Mouse (Mus musculus): ENCODE measurements around the gene Fam214a. TPM values are rescaled to one million over a fixed set of nuclear protein-coding genes. Genes with fewer than 3 reads are reported as not detected.
A peak's percentile ranks its signal among the peaks of the same experiment; 100 is the strongest.

The Fam214a gene
- polyA plus RNA-seq, 1 experiment, result 29.9 TPM

DNA sequence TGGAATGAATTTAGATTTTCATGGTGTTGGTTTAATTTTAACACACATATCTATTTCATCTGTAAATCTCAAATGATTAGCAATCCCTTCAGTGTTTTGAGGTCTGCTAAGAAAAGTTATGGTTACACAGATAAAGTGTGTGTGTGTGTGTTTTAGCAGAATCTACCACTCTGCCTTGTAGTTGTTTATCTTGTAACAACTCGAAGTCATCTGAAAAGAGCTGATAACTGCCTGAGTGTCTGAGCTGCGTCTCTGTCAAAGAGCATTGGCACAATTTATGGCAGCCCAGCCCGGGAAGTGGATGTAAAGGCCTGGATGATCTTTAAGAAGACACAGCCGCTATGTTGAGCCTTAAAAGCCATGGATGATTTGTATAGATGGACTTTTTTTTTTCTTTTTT, 13.5 kb downstream of the Fam214a start:
- H3K4me1 ChIP-seq (ENCODE audit: control insufficient read depth, insufficient read depth, insufficient read length, low read length), result no peaks in the 10 kb centered on the region; the same call in 1 of the 2 replicates
- no peak overlapping the region for H3K27ac ChIP-seq (replicated peaks; ENCODE audit: low read depth, low read length)
- H3K4me3 ChIP-seq (ENCODE audit: insufficient read depth, low read depth, low read length), result no peak overlapping the region

DNA sequence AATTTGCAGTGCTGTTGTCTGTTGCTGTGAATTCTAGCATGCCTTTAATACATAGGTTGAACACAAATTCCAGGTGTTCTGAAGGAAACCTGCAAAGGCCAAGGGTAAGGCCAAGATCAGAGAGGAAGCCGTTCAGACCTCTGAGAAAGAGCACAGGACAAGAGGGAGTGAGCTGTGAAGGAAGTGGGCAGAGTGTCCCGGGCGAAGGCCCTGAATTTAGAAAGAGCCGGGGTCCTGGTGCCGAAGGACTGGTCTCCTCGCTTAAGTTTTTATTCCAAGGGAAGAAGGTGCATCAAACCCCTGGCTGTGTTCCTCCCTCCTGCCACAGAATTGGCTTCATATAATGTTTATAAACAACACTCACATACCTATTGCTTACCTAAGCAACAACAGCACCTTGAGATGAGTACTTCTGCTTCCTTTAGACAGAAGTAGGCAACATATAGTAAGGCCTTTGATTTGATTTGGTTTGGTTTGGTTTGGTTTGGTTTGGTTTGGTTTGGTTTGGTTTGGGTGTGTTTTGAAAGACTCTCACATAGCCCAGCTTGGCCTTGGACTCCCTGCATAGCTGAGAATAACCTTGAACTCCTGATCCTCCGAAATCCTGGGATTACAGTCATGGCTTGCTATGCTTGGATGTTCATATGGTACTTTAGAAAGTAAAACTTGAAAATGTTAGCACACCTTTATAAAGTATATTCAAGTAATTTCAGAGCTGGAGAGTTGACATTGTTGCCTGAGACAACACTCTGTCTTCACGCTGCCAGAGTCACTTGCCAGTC, 16.2 kb downstream of the Fam214a start:
- H3K4me3 ChIP-seq (ENCODE audit: insufficient read depth, low read depth, low read length), result no peak overlapping the region
- H3K4me1 ChIP-seq (ENCODE audit: control insufficient read depth, insufficient read depth, insufficient read length, low read length), result peaks cover 4% of the 10 kb centered on the region
- H3K27ac ChIP-seq (replicated peaks; ENCODE audit: low read depth, low read length), result no peak overlapping the region; the same call in 1 of the 2 replicates

DNA sequence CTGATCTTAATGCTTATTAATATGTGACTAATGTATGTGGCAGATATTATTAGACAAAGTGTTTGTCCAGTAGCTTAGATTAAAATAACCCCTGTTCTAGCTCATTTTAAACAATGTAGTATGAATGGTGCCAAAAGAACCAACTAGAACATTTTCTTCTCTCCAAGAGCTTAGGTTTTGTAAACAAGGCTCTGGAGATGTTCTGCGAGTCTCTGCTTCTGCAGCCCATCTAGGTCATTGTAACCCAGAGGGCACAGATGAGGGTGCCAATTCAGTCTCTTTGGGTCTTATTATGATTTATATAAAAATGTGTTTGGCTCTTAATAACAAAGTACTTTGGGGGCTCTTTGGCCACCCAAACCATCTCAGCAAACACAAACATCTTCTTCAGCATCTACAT, 17.9 kb downstream of the Fam214a start:
- Histone ChIP-seq H3K4me3 (ENCODE audit: insufficient read depth, low read depth, low read length) (no peak overlapping the region), H3K4me1 (ENCODE audit: control insufficient read depth, insufficient read depth, insufficient read length, low read length) (peaks cover 14% of the 10 kb centered on the region), H3K27ac (replicated peaks; ENCODE audit: low read depth, low read length) (peak overlapping the region; percentile 54)

DNA sequence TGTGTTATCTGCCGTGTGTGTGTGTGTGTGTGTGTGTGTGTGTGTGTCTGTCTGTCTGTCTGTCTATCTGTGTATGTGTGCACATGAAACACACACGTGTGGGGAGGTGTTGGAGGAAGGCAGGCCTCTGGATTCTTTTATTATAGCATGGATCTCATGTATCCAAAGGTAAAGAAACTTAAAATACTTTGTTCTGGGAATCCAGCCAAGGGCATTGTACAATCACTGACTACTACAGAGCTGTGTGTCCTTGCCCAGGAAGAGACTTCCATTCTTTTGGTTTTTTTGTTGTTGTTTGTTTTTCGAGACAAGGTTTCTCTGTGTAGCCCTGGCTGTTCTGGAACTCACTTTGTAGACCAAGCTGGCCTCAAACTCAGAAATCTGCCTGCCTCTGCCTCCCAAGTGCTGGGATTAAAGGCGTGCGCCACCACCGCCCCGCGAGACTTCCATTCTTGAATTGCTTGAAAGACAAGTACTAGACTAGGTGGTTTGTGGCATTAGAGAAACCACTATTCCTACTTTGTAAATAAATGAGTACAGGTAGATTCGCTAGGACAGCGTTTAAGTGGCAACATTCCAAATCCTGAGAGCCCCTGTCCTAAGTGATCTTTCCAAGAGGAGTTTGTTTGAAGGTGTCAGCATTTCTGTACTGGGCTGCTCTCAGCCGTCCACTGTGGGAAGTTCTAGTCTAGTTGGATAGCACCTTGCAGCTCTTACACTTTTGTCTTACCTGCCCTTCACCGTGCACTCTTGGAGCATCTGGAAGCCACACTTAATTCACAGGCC, 18.7 kb downstream of the Fam214a start:
- no peak overlapping the region for H3K4me3 ChIP-seq (ENCODE audit: insufficient read depth, low read depth, low read length)
- 0 out of 2 replicates have a peak overlapping the region, but pooled peaks have one; percentile 13 for H3K27ac ChIP-seq (replicated peaks; ENCODE audit: low read depth, low read length)
- H3K4me1 ChIP-seq (ENCODE audit: control insufficient read depth, insufficient read depth, insufficient read length, low read length), result peaks cover 14% of the 10 kb centered on the region

DNA sequence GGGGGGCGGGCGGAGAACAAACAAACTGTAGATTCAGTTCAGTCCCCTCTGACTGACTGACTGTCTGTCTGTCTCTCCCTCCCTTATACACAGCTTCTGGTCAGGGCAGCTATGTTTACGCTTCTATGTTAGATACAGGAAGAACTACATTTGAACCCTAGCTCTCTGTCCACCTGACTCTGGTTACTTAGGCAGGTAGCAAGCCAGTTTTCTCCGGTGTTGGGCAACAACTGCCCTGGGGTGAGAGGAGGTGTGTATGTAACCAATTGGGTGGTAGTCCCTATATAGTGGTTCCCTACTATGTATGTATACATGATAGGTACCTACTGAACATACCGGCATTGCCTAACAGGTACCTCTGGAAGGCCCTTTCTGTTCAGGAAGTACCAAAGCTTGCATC, 20.1 kb downstream of the Fam214a start:
- Histone ChIP-seq H3K4me3 (ENCODE audit: insufficient read depth, low read depth, low read length) (no peak overlapping the region), H3K27ac (replicated peaks; ENCODE audit: low read depth, low read length) (no peak overlapping the region), H3K4me1 (ENCODE audit: control insufficient read depth, insufficient read depth, insufficient read length, low read length) (peaks cover 15% of the 10 kb centered on the region)

DNA sequence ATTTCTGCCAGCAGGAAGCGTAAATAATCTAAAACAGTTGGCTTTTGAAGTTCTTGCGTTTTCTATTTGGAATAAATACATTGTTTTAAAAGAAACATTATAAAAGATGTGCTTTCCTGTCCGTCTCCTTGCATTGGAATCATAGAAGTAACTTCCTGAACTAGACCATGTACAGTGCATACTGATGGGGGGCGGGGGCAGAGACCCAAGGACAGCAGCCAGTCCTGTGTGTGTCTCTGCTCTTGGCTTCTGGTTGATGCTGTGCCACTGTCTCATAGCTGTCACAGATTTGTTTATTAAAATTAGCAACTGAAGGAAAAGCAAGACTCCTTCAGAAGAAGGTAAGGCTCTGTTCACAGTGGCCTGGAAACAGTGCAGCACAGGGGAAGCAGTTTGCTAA, 20.5 kb downstream of the Fam214a start:
- Histone ChIP-seq H3K27ac (replicated peaks; ENCODE audit: low read depth, low read length) (no peak overlapping the region), H3K4me3 (ENCODE audit: insufficient read depth, low read depth, low read length) (no peak overlapping the region), H3K4me1 (ENCODE audit: control insufficient read depth, insufficient read depth, insufficient read length, low read length) (peaks cover 19% of the 10 kb centered on the region)

DNA sequence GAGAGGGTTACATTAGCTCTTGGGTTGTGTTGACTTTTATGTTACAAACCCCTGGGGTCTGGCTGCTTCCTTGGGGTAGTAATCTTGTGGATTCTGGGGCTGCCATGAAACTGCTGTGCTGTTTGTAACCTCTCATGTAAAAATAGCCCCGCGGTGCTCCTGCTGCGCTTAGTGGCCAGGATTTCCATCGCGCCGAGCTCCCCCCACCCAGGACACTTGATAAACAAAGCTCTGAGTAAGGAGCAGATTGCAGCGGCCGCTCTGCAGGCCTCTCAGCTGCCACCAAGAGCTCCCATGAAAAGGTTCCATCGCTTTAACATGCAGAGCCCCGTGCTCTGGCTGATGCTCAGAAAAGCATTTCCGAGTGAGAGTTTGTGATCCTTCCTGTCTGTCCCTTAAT, 22.1 kb downstream of the Fam214a start:
- no peak overlapping the region for H3K4me3 ChIP-seq (ENCODE audit: insufficient read depth, low read depth, low read length)
- peak overlapping the region; percentile 85 for H3K27ac ChIP-seq (replicated peaks; ENCODE audit: low read depth, low read length)
- peaks cover 22% of the 10 kb centered on the region for H3K4me1 ChIP-seq (ENCODE audit: control insufficient read depth, insufficient read depth, insufficient read length, low read length)

DNA sequence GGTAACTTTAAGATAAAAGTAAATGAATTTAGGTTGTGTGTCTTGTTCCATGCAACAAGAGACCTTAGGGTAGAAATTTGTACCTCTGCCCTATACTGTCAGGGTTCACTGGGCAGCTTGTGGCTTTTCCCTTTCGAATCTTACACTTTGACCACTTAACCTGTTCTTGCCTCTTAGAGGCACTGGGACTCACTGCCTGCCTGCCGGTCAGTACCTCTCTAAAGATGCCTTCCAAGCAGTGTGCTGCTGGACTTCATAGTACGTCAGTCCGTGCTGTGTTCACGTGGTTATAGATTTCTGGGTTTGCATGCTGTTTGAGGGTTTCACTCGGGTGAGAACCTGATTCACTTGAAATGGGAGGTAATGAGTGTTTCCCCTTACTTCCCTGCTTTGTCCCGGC, 22.7 kb downstream of the Fam214a start:
- Histone ChIP-seq H3K4me3 (ENCODE audit: insufficient read depth, low read depth, low read length) (peak overlapping the region; percentile 68), H3K27ac (replicated peaks; ENCODE audit: low read depth, low read length) (peak overlapping the region; percentile 85), H3K4me1 (ENCODE audit: control insufficient read depth, insufficient read depth, insufficient read length, low read length) (peaks cover 23% of the 10 kb centered on the region)

DNA sequence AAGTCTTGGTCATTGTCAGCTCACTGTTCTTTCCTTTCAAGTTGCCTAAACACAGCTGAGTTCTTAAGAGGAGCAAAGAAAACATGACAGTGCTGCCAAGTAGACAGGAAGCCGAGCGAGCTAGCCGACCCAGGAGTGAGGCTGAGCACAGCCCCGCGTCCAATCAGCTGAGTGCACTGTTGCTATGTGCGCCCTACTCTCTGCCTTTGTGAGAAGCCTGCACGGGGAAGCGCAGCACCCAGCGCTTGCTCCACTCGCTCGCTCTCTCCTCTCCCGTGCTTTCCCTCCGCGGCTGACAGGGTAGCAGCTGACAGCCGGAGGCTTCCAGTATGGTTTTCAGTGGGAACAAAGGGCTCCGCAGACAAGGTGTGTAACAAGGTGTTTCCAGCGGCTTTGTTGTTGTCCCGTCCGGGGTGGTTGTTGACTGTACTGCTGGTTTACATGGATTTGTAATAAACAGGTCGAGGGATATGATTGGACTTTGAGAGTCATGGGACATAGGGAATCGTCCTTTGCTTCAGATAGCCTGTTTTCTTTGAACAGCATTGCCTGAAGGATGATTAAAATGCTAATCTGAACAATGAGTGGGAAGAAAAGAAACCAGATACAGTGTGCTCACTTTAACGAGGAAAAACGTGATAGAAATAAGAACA, 23.4 kb downstream of the Fam214a start:
- peaks cover 26% of the 10 kb centered on the region for H3K4me1 ChIP-seq (ENCODE audit: control insufficient read depth, insufficient read depth, insufficient read length, low read length)
- H3K4me3 ChIP-seq (ENCODE audit: insufficient read depth, low read depth, low read length), result peak overlapping the region; percentile 68
- peak overlapping the region; percentile 85 for H3K27ac ChIP-seq (replicated peaks; ENCODE audit: low read depth, low read length)

DNA sequence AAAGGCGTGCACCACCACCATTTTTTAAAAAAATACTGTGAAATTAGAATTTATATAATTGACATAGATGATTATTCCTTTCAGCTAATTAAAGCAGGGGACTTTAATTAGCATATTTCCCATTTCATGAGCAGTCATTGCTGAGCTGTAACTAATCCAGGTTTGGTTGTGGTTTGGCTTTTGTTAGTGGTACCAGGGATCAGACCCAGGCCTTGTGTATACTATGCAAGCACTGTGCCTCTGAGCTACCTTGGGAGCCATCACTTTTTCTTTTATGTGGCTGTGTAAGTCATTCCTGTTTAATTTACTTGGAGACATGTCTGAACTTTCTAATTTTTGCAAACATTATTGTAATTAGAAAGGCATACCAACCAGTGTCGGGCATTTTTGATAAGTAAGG, 24.6 kb downstream of the Fam214a start:
- Histone ChIP-seq H3K27ac (replicated peaks; ENCODE audit: low read depth, low read length) (no peak overlapping the region), H3K4me3 (ENCODE audit: insufficient read depth, low read depth, low read length) (no peak overlapping the region), H3K4me1 (ENCODE audit: control insufficient read depth, insufficient read depth, insufficient read length, low read length) (peaks cover 27% of the 10 kb centered on the region)

DNA sequence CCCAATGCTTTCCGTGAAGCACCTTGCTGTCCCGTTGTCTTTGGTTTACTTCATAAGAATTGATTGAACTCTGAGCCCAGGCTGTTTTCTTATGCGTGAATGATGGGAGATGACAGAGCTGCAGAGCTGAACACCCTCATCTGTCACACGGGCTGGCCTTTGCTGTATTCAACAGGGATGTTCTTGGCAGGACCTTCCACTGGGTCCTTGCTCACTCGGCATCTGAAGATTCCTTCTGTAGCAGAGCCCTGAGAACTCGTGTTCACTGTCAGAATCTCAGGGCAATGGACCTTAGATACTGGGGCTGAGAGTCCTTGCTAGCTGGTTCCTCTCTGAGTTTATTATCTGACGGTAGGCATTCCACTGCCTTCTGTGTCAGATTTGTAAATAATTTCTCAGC, 25.3 kb downstream of the Fam214a start:
- Histone ChIP-seq H3K4me3 (ENCODE audit: insufficient read depth, low read depth, low read length) (no peak overlapping the region; the same call in 1 of the 2 replicates), H3K27ac (replicated peaks; ENCODE audit: low read depth, low read length) (peak overlapping the region; percentile 49), H3K4me1 (ENCODE audit: control insufficient read depth, insufficient read depth, insufficient read length, low read length) (peaks cover 27% of the 10 kb centered on the region)

DNA sequence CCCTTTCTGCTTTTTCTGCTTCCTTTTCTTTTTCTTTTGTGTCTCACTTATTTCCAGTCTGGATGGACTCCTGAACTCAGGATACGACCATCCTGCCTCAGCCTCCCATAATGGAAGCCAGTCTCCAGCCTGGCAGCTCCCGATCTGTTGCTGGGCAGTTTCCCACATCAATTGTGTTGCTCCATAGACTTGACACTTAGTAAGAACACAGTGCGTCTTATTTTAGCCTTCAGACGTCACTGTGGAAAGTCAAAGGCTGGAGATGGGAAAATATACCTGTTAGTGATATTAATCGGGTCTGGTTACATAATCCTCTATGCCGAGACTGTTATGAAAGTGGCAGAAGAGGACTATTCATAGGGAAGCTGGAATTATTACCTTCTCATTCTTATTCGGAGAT, 26.2 kb downstream of the Fam214a start:
- peaks cover 27% of the 10 kb centered on the region for H3K4me1 ChIP-seq (ENCODE audit: control insufficient read depth, insufficient read depth, insufficient read length, low read length)
- H3K4me3 ChIP-seq (ENCODE audit: insufficient read depth, low read depth, low read length), result no peak overlapping the region
- peak overlapping the region; percentile 58 for H3K27ac ChIP-seq (replicated peaks; ENCODE audit: low read depth, low read length)

DNA sequence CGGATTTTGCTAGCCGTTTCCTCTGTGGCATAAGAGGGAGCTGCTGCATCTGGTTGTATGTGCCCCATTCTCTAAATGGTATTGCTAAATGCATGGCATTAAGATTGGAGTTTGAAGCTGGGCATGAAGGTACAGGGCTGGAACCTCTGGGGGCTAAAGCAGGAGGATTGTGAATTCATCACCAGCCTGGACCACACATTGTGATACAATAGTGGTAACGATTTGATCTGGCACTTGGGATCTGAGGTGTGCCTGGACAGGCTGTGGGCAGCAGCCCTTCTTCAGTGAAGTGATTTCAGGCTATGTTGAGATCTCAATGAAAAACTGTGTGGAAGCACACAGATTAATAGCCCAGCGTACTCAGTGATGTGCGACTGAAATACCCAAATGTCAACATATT, 26.7 kb downstream of the Fam214a start:
- Histone ChIP-seq H3K27ac (replicated peaks; ENCODE audit: low read depth, low read length) (peak overlapping the region; percentile 64), H3K4me1 (ENCODE audit: control insufficient read depth, insufficient read depth, insufficient read length, low read length) (peaks cover 27% of the 10 kb centered on the region), H3K4me3 (ENCODE audit: insufficient read depth, low read depth, low read length) (no peak overlapping the region)

DNA sequence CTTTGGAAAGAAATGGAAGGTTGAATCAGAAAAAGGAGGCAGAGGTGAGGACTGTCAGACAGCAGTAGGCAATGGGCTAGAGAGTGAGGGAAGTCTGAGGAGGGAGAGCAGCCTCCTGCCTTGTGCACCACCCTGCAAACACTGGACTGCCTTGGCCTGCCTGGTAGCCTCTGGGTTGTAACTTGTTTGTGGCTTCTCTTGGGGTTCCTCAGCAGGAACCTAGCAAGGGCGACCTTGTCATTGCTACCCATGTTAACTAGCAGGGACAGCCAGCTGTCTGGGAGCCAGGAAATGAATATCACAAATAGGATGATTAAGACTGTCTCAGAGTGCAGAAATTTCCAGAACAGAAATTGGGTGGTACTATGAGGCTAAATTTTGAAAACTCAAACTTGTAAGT, 27.2 kb downstream of the Fam214a start:
- Histone ChIP-seq H3K27ac (replicated peaks; ENCODE audit: low read depth, low read length) (peak overlapping the region; percentile 64), H3K4me3 (ENCODE audit: insufficient read depth, low read depth, low read length) (no peak overlapping the region), H3K4me1 (ENCODE audit: control insufficient read depth, insufficient read depth, insufficient read length, low read length) (peaks cover 22% of the 10 kb centered on the region)

DNA sequence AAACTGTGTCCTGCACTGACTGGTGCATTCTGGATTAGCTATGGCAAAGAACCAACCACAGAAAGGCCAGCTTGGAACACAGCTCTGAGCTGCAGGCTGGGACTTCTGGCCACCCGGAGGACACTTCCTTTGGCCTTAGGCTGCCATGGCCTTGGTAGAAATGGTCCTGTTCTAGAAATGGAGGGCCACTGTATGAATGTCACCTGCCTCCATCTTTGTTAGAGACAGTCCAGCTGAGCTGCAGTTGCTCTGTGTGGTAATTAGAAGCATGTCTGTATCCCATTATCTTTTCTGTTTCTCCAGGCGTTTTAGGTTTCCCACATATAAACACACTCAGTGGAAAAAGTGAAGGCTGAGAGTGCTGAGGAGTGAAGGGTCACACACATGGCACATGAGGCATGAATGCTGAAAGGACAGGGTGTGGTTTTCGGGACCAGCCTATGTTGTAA, 29.0 kb downstream of the Fam214a start:
- peaks cover 18% of the 10 kb centered on the region for H3K4me1 ChIP-seq (ENCODE audit: control insufficient read depth, insufficient read depth, insufficient read length, low read length)
- H3K4me3 ChIP-seq (ENCODE audit: insufficient read depth, low read depth, low read length), result no peak overlapping the region
- H3K27ac ChIP-seq (replicated peaks; ENCODE audit: low read depth, low read length), result peak overlapping the region; percentile 90

All from brown adipose tissue, adult 24 weeks (tissue).